Mouse (Mus musculus): ENCODE results near the gene Myocd.

Myocd gene

DNA sequence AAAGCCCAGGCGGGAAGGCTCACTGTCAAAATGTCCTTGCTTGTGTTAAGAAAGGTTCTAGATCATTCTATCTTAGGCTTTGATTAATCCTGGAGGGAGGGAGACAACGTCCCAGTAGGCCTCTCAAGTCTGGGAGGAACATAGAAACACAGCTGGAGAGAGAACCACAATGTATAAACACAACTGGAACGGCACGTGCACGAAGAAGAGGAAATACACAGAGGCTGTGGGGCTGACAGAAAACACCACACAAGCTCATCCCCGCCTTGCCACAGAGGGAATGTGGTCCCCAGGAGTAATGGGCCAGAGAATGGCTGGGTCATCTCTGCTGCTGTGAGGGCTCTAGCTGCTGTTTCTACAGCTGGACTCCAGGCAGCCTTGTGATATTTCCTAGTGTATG, 58.1 kb downstream of the Myocd start:
- DNase-seq: no peak

DNA sequence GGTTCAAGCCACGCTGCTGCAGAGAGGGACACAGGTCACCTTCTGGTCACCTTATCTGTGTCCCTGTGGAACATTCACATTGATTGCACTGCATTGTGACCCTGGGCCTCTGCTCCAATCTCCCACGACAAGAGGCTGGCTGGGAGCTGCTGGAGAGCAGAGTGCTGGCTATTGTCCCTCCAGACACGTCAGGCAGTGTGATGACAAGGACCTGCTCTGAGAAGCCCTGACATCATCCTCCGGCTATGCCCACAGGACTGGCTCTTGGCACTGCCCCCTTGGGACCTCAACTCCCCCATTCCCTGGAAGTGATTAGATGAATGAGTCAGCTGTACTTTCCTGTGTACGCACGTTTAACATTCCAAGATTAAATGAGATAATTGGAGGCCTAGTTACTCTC, 60.3 kb downstream of the Myocd start:
- DNase-seq: no peak

DNA sequence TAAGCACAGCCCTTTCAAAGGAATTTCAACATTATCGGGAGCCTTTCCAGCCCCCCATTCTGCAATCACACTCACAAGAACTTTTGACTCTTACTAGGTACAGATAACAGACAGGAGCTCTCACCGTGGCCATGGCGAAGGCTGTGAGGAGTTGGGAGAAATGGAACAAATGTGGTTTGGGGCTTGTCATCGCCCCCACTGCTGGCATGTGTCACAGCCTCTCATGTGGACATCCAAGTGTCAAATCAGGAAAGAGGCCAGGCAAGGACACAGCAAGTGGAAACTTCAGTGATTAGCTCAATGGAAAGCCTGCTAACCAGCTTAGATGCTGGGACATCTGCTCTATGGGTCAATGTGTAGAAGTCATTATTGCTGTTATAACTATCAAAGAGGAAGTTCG, 64.5 kb downstream of the Myocd start:
- no peak for DNase-seq

DNA sequence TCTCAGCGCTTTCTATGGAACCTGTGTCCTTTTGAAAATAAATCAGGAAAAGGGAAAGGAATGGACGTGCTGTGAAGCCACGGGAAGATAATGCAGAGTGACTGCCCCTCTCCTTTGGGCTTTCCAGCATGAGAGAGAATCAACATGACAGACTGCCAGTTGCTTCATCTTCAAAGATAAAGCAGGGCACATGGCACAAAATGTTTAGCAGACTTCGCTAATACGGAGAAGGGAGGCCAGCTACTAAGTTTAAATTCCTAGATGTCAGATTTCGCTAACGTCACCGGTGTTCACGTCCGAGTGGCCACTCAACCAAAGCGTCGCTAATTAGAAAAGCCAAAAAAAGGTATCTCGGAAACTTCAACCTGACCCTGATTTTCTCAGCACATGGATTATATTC, 65.1 kb downstream of the Myocd start:
- DNase-seq: no peak

DNA sequence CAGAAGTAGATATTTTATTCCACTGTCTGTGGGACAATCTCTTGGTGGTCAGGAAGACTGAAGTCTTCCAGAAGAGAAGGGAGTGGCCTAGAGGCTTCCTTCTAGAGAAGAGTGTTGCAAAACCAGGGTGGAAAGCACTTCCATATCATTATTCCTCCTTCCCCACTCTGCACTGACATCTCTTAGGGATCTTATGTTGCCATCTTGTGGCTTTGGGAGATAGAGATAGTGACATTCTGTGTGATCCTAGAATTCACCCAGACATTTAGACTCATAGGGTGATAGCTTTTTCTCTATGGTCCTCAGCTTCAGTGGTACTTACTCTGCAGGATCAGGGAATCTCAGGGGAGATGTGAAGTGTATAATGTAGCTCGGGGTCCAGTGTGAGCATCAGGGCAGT, 66.8 kb downstream of the Myocd start:
- DNase-seq: no peak

DNA sequence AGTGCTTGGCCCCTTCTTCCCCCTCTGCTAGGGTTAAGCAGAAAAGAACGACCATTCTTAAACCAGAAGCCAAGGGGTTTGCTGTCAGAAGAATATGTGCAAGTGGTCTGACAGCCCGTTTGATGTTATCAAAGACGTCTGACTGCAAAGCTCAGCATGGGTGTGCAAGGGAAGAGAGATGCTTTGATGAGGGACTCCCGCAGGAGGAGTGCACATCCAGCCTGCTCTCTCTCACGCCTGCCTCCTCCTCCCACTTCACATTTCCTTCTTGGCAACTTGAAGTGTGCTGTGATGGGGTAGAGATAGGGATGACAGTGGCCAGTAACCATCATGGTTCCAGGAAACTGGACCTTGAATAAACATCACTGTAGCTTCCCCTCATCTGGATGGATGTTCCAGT, 67.6 kb downstream of the Myocd start:
- no peak for DNase-seq

DNA sequence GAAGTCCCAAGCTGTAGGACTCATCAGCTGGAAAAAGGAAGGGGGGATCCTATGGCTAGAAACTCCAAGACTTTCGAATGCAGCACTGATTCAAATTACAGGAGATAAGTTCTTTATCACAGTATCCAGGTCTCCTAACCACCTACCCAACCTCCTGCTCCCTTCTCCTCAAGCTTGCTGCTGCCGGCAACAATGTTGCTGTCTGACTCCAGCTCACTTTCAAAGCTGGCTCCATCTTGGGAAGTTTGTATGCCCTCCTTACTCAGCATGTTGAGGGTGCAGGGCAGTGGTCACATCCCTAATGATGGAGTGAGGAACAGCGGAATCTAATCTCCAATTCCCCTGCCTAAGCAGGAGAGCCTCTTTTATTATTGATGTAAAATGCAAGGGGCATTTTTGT, 71.8 kb downstream of the Myocd start:
- no peak for DNase-seq

DNA sequence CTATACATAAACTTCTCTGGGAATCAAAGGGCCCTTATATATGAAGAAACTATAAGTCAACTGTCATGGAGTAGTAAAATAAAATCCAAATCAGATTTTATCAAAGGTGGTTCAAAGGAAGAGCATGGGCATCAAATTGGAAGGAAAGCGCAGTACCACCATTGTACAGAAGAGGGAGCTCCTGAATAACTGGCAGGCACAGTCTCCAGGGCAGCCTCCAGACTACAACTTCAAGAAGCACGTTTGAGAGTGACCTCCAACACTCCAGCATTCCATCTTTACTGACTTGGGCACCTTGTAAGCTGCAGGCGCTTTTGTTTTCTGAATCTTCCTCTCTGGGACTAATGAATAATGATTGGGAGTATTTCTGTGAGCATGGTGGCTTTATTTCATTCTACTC, 72.5 kb downstream of the Myocd start:
- DNase-seq: peak; percentile 76

DNA sequence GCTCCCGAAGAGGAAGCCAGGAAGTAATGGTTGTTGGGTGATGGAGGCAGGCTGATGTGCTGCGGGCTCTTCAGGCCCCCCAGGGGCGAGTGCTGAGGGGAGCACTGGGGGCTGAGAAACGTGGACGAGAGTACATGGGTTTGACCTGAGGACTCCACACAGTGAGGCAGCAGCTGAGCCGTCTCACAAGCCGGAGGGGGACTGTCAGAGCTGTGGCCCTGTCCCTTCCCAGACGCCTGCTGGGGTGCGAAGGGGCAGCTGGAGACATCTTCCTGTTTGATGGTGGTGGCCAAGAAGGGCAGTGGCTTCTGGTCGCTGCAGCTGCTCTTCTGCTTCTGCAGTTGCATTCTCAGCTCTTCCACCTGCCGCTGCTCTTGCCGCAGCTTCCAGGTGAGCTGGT, 82.8 kb downstream of the Myocd start:
- DNase-seq: peak; percentile 4

DNA sequence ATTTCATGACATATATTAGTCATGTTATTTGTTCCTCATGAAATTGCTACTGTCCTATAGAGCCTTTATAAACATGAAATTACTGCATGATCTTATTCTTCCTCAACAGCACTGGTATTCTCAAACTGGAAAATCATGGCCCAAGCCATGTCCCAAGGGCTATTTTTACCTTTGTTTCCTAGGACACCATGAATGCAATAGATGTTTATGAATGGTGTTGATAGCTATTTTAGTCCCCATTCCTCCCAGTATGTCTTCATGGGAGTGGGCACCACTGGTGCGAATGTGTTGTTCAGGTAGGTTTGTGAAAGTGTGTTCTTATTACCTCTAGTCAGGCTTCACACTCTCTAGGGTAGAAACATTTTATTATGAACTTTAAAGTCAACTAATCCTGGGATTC, 84.7 kb downstream of the Myocd start:
- no peak for DNase-seq

DNA sequence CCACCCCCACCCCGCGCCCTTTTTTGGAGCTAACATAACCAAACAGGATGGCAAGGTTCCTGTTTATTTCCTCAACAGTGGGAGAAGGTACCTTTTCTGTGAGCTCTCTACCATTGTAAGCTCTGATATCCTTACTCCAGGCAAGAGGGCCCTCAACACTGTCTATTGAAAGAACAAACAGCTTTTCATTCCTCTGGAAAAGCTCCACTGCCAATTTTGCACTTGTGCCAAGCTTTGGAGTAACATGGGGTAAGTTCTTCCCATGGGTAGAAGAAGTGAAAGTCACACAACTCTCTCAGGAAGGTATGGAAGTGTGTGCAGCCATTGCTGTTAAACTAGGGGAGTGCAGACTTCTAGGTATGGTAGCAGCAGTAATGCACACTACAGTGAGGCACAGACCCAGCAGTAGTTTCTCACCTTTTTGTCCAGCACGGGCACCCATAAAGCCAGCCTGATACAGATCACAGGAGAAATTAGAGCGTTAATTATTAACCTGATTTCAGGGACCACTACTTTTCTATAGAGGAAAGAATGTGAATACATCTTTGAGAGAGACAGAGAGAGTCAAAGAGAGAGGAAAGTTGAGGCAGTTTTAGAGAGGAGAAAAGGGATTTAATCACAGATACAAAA, 99.6 kb downstream of the Myocd start:
- DNase-seq: peak; percentile 20

DNA sequence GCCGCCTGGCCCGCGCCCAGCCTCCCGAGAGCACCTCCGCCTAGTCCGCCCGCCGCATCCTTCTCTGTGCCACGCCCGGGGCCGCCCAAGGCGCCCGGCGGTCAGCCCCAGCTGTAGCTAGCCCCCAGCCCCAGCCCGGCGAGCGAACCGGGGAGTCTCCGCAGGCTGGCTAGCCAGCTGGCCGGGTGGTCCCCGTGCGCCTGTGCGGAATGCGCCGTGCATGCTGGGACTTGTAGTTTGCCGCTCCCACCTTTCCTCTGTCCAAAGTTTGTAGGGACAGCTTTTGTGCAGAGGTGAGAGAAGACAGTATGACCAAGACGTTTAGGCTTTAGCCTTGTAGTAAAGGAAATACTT, 107.0 kb downstream of the Myocd start, which contains the start of gene Arhgap44:
Gene Arhgap44 (minus strand): TSS at position 195 of the 354 bp plus-strand sequence.
- DNase-seq: peak; percentile 68

DNA sequence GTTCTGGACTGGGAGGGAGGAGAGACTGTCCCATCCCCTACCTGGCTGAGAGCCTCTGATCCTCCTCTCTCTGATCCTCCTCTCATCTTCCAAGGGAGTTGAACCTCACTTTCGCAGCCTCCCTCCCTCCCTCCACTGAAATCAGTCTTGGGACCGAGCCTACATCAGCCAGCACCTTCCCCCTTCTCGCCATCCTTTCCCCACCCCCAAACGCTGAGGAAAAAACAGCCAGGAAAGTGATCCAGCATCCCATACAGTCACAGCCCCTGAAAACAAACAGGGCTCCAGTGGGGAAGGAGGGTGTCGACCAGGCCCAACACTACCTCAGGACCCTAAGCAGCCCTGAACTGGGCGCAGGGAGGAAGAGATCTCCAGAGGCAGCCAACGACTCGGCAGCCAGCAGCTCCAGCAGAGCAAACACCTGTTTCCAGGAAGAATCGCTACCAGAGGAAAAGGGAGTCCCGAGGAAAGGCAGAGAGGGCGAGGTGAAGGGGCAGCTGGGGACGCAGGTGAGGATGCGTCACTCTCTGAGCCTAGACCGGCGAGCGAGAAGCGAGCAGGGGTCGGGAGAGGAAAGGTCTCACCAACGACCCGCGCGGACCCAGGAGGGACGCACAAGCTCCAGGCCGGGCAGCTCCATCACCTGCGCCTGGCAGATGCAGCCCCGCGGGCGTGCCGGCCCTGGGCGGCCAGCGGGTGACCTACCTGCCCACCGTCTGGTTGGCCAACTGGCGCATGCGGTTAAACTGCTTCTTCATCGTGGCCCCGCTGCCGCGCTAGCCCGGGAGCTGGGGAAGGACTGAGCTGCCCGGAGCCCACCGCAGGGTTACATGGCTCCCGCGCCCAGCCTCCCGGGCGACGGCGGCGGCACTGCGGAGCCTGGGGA, 107.7 kb downstream of the Myocd start:
- peak; percentile 18 for DNase-seq

DNA sequence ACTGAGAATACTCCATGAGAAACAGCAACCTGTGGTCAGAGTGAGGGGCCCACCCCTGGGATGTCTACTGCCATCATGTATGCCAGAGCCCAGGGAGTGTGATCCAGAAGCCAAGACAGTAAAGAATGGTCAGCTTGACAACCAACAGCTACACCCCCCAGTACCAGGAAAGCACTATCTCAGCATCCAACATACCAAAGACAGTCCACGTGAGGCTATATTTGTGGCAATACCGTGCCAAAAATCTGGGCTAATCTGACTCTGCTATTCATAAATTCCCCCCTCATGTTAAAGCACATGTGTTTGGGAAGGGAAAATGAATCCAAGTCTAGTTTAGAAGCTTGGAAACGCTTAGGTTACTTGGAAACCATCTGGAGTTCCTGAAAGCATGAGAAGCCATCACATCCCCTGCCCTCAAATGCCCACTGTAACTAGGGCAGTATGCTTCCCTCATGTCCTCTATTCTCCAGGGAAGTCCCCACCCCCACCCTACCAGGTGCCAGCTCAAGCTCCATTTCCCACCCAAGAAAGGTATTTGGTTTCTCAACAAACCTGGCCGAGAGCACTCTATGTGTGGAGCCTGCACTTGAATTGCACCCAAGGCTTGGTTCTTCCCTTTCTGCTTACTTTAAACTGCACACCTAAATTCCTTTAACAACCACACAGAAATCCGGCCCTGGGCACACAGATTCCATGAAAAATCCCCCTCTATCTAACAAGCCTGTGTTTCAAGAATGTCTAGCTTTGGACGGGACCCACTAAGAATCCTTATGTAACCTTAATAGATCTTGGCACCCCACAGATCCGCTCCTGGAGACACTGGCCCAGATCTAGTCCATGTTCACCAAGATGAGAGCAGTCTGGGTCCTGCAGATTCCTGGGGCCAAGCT, 108.6 kb downstream of the Myocd start:
- no peak for DNase-seq

DNA sequence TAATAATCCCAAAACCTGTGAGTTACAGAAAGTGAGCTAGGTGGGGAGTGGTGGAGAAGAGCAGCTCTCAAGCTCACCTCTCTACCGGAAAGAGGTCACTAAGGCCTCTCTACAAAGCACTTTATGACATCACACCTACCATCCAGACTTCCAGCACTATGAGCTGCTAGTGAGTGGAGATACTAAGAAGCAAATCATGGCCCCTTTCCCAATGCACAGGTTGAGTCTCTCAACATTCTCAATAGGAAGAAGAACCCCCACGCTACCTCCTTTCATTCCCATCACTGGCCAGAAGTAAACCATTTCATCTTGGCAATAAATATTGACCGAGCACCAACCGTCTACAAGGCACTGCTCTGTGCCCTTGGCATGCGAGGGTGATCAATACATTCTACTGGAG, 110.0 kb downstream of the Myocd start, which contains the start of gene 1700086D15Rik:
Gene 1700086D15Rik (minus strand): TSS at position 101 of the 400 bp plus-strand sequence.
- no peak for DNase-seq

DNA sequence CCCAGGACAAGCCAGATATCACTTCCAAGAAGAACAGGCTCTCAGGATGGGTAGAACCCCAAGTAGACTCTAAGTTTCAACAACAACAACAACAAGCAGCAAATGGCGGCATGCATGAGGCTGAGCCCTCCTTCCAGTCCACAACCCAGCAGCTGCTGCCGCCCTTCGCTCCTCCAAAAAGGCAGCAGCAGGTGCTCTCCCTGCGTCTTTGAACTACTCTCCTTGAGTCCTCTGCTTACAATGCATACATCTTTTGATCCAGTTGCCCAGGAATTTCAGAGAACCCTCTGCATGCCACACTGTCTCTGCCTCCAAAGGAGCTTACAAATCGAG, 111.2 kb downstream of the Myocd start:
- DNase-seq: no peak

DNA sequence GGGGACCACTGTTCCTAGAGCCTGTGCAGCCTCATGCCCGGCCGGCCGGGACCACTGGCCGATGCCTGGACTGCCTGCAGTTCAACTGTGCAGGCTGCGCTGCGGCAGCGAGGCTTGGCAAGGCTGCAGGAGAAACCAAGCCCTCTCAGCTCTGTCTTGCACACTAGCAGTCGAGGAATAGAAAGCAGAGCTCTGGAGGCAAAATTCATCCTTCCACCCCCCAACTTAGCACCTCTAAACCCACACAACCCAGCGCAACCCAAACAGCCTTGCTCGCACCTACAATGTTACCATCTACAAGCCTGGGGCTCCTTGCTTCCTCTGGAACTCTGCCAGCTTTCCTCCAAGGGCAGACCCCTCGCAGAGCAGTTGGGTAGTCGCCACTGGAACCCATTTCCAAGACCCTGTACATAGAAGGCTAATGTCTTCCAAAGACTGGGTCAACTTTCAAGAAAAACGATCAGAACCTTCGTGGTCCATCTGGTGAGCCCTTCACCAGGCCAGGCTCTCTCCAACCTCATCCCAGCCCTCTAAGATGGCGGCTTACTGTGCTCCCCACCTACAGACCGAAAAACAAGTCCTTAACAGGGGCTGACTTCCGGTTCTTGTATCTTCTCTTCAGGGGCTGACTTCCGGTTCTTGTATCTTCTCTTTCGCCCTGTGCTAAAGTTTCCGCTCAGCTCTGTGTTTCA, 111.7 kb downstream of the Myocd start:
- no peak for DNase-seq

DNA sequence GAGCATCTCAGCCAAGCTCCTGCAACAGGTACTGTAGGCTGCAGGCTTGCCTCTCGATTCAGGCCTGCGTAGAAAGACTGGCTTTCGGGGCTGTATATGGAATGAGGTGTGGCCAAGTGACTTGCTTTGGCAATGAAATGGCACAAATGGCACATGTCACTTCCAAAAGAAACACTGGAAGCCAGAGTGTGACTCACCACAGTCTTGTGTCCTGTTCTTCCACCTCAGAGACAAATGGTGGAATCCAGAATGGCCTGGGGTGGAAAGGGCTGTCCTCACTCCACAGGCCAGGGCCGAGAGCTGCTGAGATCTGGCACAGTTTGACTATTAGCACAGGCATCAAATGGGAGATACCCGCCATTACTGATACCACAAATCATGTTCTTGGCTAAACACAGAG, 116.8 kb downstream of the Myocd start:
- no peak for DNase-seq

DNA sequence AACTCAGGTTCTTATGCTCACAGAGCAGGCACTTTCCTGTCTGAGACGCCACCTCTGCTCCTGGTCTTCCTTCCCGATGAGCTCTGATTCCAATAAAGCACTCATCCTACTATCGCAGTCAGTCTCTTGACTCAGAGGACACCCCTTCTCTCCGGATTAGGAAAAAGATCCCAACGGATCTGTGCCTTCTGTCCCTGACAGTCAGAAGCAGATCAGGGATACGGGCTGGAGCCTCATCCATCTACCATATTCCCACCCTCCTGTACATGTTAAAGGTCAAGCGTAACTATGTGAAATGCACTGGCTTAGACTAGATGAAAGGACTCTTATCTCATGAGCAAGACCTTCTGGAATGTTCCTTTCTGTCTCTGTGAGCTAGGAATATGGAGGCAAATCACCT, 121.3 kb downstream of the Myocd start:
- no peak for DNase-seq

DNA sequence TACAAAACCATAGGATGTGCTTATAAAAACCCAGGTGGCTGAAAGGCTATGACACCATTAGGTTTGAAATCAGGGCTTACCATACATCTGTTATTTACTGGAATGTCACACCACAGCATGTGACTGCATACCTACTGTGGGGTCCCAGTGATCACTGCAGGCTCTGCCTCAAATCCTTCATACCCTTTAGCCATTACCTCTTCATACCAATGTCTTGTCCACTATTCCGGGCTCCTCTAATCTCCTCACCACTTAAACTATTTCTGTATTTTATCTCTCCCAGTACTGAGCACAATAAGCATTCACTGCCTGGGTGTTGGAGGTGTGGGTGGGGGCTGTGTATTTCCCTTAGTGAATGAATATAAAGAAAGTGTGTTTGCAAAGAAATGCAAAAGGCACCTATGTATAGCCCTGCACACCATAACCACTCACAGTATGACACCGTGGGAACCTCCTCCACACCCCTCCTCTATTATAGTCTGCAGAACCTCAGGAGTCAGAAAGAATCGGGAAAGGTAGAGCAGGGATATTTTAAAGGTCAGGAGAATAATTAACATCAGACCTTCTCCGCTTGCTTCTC, 126.9 kb downstream of the Myocd start:
- DNase-seq: no peak

DNA sequence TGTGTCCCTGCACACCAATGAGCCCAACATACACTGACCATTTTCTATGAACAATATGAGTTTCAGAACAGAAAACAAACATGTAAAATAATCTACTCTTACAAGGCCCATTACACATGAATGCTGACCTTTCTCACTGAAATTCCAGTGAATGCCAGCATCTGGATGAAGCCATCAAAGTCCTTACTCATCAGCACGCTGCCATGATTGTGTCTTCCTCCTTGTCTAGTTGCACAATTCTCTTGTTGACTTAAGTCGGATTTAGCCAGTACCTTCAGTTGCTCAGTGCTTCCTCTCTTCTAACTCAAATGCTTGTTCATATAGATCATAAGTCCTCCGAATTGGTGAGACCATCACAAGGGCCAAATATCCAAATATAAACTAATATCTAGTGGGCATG, 130.8 kb downstream of the Myocd start:
- no peak for DNase-seq

DNA sequence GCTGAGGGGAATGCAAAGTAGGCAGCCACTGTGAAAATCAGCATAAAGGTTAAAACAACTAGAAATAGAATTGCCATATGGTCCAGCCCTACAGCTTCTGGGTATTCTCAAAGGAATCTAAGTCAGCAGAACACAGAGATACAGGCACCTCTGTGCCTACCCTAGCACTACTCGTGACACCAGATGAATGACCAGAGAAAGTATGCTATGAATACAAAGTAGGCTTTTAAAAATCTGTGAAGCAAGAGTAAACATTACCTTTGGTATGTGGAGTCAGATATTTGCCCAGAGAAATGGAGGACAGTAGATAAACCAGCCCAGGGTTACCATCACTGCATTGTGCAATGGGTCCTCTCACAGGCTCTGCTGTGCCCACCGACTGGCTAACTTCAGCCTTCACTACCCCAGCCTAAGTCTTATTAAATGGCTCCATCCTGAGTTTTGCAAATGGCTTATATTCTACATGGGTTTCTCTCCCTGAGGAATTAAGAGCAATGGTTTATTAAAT, 132.6 kb downstream of the Myocd start:
- DNase-seq: no peak

All from kidney, adult 9 months (tissue).